ENCODE assay signal across 8 mouse cellular contexts in the genomic region with DNA sequence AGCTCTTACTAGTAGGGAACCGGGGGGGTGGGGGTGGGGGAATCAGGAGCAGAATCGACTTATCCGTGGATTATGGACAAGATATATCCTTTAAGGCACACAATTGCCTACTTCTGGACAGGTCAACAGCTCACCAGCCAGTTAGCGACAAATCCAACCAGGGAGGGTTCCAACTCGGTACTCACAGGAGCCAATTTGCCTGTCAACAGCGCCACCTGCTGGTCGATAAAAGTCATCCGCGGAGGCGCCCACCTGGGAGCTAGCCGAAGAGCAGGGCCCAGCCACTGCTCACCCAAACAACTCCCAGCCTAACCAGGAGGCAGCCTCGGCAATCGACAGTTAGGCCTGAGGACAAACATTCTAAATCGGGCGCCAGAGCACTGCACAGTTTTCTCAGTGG. TPM values are rescaled to one million over a fixed set of nuclear protein-coding genes. Genes with fewer than 3 reads are reported as not detected.
DNase-seq lines count a peak whose midpoint lies in the region; ATAC-seq lines count a peak whose summit lies in the region.

A gene (minus strand): TSS at position 327 of the 400 bp plus-strand sequence.

- DNase-seq in heart, adult 11 months: peak; percentile 95
- peak; percentile 78 for DNase-seq in embryo, embryonic 11.5 days (ENCODE audit: low read depth, low spot score)
- peak; percentile 79 to 93 for DNase-seq in heart, adult 18-20 months
- DNase-seq in kidney, adult 8-10 months: peak; percentile 53 to 81
- peak; percentile 95 for DNase-seq in limb, embryonic 11.5 days (ENCODE audit: low spot score)
- peak; percentile 84 for DNase-seq in naive thymus-derived CD4-positive, alpha-beta T cell, adult 2 months (ENCODE audit: low read depth)
- peak; percentile 82 for DNase-seq in splenic B cell, adult 2 months (ENCODE audit: low read depth, low spot score)

- H3K4me2 ChIP-seq in heart, embryonic 11.5 days: no peak within 1 kb of the TSS
- H3K4me2 ChIP-seq in limb, embryonic 11.5 days (ENCODE audit: low read depth, severe bottlenecking): no peak within 1 kb of the TSS

- no peak within 1 kb of the TSS for H3K4me3 ChIP-seq in heart, embryonic 11.5 days (ENCODE audit: low read depth, low read length)
- no peak within 1 kb of the TSS for H3K4me3 ChIP-seq in limb, embryonic 11.5 days (ENCODE audit: low read depth, low read length)

- WGBS in heart, embryonic 11.5 days (ENCODE audit: insufficient replicate concordance): 5% methylated on average over 15 of the region's 15 CpGs
- 2% methylated on average over 15 of the region's 15 CpGs for WGBS in limb, embryonic 11.5 days

- no peak within 1 kb of the TSS for H3K9ac ChIP-seq in heart, embryonic 11.5 days (ENCODE audit: low read depth, low read length)
- no peak within 1 kb of the TSS for H3K9ac ChIP-seq in limb, embryonic 11.5 days (ENCODE audit: low read length)

- no peak within 1 kb of the TSS for H3K27ac ChIP-seq in heart, embryonic 11.5 days (ENCODE audit: low read depth, low read length)
- no peak within 1 kb of the TSS for H3K27ac ChIP-seq in limb, embryonic 11.5 days (replicated peaks; ENCODE audit: low read depth, low read length)

- H3K4me1 ChIP-seq in heart, embryonic 11.5 days (ENCODE audit: control insufficient read depth, insufficient read depth, low read length): no peaks in the 10 kb centered on the region
- H3K4me1 ChIP-seq in limb, embryonic 11.5 days (ENCODE audit: control insufficient read depth, insufficient read depth, low read length): peaks cover 2% of the 10 kb centered on the region; the same call in 1 of the 2 replicates

- no peak for ATAC-seq in heart, embryonic 11.5 days (replicated peaks; ENCODE audit: insufficient number of reproducible peaks, low FRiP score, low TSS enrichment)
- ATAC-seq in limb, embryonic 11.5 days (ENCODE audit: insufficient number of reproducible peaks, low FRiP score, low TSS enrichment, low read depth): peak; percentile 67; the same call in 1 of the 2 replicates

- peaks cover 7% of the 10 kb centered on the region for H3K27me3 ChIP-seq in heart, embryonic 11.5 days (ENCODE audit: control insufficient read depth, insufficient read depth, low read length)
- H3K27me3 ChIP-seq in limb, embryonic 11.5 days (ENCODE audit: control insufficient read depth, insufficient read depth, low read length): no peaks in the 10 kb centered on the region
- H3K27me3 ChIP-seq in splenic B cell, adult 2 months (ENCODE audit: control insufficient read depth, insufficient read depth, low read length, poor library complexity, severe bottlenecking): no peaks in the 10 kb centered on the region

- no peaks in the 10 kb centered on the region for H3K9me3 ChIP-seq in heart, embryonic 11.5 days (replicated peaks; ENCODE audit: control insufficient read depth, low read length)
- H3K9me3 ChIP-seq in limb, embryonic 11.5 days (ENCODE audit: control insufficient read depth, low read length): no peaks in the 10 kb centered on the region

- H3K36me3 ChIP-seq in heart, embryonic 11.5 days (ENCODE audit: control insufficient read depth, insufficient read depth, low read length): no peaks in the 10 kb centered on the region
- H3K36me3 ChIP-seq in limb, embryonic 11.5 days (ENCODE audit: control insufficient read depth, insufficient read depth, low read length): no peaks in the 10 kb centered on the region
- H3K36me3 ChIP-seq in splenic B cell, adult 2 months (ENCODE audit: control insufficient read depth, insufficient read depth, low read length, poor library complexity, severe bottlenecking): no peaks in the 10 kb centered on the region

RNA-seq across cellular contexts. Expression of the gene that starts here (rescaled TPM):
- polyA plus RNA-seq in heart, embryonic 11.5 days (2014; fragmentation: Nextera tagmentation; extraction: Ambion mirVana): not detected in 2 replicates
- total RNA-seq in heart, adult 18-20 months (2021): not detected
- not detected in 2 replicates for polyA plus RNA-seq in limb, embryonic 11.5 days (2014; fragmentation: Nextera tagmentation; extraction: Ambion mirVana)

Comparison
In these comparisons a context has a peak if more than half of its experiments do, and no peak if none do; other contexts are left out.
1. Peak in DNase-seq in heart, adult 18-20 months; RNA of the gene not detected or under 1 TPM.
2. Peak in DNase-seq and ATAC-seq in limb, embryonic 11.5 days; RNA of the gene not detected or under 1 TPM.